Mouse (Mus musculus) left cerebral cortex, adult 18-20 months (tissue): Measurements from ENCODE around the gene Vmn1r62. TPM values are rescaled to one million over a fixed set of nuclear protein-coding genes. Genes with fewer than 3 reads are reported as not detected.
"Not testable (repeated sequence)": the region's sequence is repeated elsewhere in the genome, so short reads cannot be mapped to it uniquely, and the experiment has no call there.

Experiments used
- DNase-seq, 2 experiments: peaks; one replicate each; pipeline ENCODE4 v3.0.0; 2021 to 2022; ENCODE audit warnings: low spot score in 2 of 2, mixed read lengths in 1 of 2
- long read RNA-seq, 2 experiments: library from polyadenylated mRNA; stranded (forward); transcript quantifications; one replicate each; pipeline ENCODE4 v2.0.0; 2021
- total RNA-seq, 2 experiments: library from RNA; stranded (reverse); gene quantifications; 2 replicates each; pipeline ENCODE4 v1.2.3; 2021

Gene Vmn1r62
- not detected for total RNA-seq
- long read RNA-seq, experiment 1, result 0 reads
- long read RNA-seq, experiment 2, result 0 reads

DNA sequence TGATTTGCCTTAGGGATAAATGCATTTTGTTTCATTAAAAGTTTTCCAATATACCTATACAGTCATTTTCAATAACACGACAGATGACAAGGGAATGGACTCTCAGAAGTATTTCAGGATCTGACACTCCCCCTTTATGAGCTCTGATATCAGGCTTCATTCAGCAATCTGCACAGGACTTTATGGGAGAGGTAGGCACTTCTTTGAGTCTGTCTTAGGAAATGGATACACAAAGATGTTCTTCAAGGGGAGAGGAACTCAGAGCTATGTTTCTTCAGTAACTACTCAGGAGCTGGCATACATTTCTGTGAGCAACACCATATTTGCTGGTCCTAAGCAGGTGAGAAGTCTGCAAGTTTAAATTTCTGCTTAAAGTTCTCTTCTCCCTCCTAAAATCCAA is at the start of gene Vmn1r62:
Gene Vmn1r62 (plus strand): TSS at position 301 of the 400 bp plus-strand sequence.
- not testable (repeated sequence) for DNase-seq

Other genes starting within 250 kb of the Vmn1r62 start
- gene Vmn1r59, start 216.9 kb upstream of the Vmn1r62 start, total RNA-seq, result not detected
- gene Vmn2r28, start 179.7 kb upstream of the Vmn1r62 start, total RNA-seq, result not detected
- not detected for gene Vmn1r60, start 126.3 kb upstream of the Vmn1r62 start, total RNA-seq
- gene Vmn1r61, start 60.3 kb upstream of the Vmn1r62 start, total RNA-seq, result not detected
- gene Vmn1r63, start 131.8 kb downstream of the Vmn1r62 start, total RNA-seq, result not detected
- not detected for gene Vmn1r64, start 210.9 kb downstream of the Vmn1r62 start, total RNA-seq